Mouse (Mus musculus) myocyte (in vitro differentiated cells): ENCODE results near the gene Samhd1. TPM values are rescaled to one million over a fixed set of nuclear protein-coding genes. Genes with fewer than 3 reads are reported as not detected.

Source experiments
- H3K27me3 ChIP-seq: one replicate; pipeline ENCODE4 v1.6.1; 2011; ENCODE audit not compliant: control insufficient read depth, insufficient read depth, insufficient read length
- H3K36me3 ChIP-seq: one replicate; pipeline ENCODE4 v1.6.1; 2011; ENCODE audit not compliant: control insufficient read depth, insufficient read depth
- H3K4me2 ChIP-seq: one replicate; pipeline ENCODE4 v1.6.1; 2011; ENCODE audit warnings: low read depth, control low read depth
- H3K4me3 ChIP-seq: one replicate; pipeline ENCODE4 v1.5.1; 2011; ENCODE audit warnings: mild to moderate bottlenecking, control low read depth, moderate library complexity
- H3K79me2 ChIP-seq: one replicate; pipeline ENCODE4 v1.6.1; 2011; ENCODE audit not compliant: control insufficient read depth, insufficient read depth
- H3ac ChIP-seq: one replicate; pipeline ENCODE4 v1.6.1; 2011; ENCODE audit not compliant: control insufficient read depth, insufficient read length
- CEBPB ChIP-seq: IDR thresholded peaks from 2 replicates; pipeline ENCODE4 v1.6.1; 2011; ENCODE audit warnings: mild to moderate bottlenecking, moderate library complexity; ENCODE audit not compliant: poor library complexity, insufficient read depth, severe bottlenecking
- E2F4 ChIP-seq: IDR thresholded peaks from one replicate; pipeline ENCODE4 v1.6.1; 2011; ENCODE audit warnings: mild to moderate bottlenecking, control low read depth, moderate library complexity; ENCODE audit not compliant: insufficient read depth
- MAX ChIP-seq: IDR thresholded peaks from one replicate; pipeline ENCODE4 v1.6.1; 2011; ENCODE audit warnings: low read depth, mild to moderate bottlenecking, control low read depth
- MYOD1 ChIP-seq, 3 experiments: IDR thresholded peaks; one replicate each; pipeline ENCODE4 v1.6.1; 2011; ENCODE audit warnings: control low read depth in 2 of 3, low read depth in 2 of 3, mild to moderate bottlenecking in 2 of 3, moderate library complexity in 1 of 3; ENCODE audit not compliant: insufficient read length in 2 of 3, control insufficient read depth in 1 of 3
- MYOG ChIP-seq, 3 experiments: IDR thresholded peaks; one replicate each; pipeline ENCODE4 v1.6.1; 2011; ENCODE audit warnings: control low read depth in 2 of 3, low read depth in 2 of 3, mild to moderate bottlenecking in 2 of 3; ENCODE audit not compliant: insufficient read length in 2 of 3, control insufficient read depth in 1 of 3, insufficient read depth in 1 of 3
- POLR2A ChIP-seq: IDR thresholded peaks from one replicate; pipeline ENCODE4 v1.6.1; 2011; ENCODE audit warnings: low read depth, mild to moderate bottlenecking, control low read depth, moderate library complexity; ENCODE audit not compliant: insufficient read length
- POLR2AphosphoS2 ChIP-seq: IDR thresholded peaks from one replicate; pipeline ENCODE4 v1.6.1; 2011; ENCODE audit warnings: low read depth, control low read depth; ENCODE audit not compliant: insufficient read length
- REST ChIP-seq: IDR thresholded peaks from one replicate; pipeline ENCODE4 v1.6.1; 2011; ENCODE audit warnings: mild to moderate bottlenecking, control low read depth, moderate library complexity; ENCODE audit not compliant: insufficient read depth, insufficient read length
- SRF ChIP-seq: IDR thresholded peaks from one replicate; pipeline ENCODE4 v1.6.1; 2011; ENCODE audit warnings: low read depth; ENCODE audit not compliant: control insufficient read depth, insufficient read length
- TCF12 ChIP-seq: IDR thresholded peaks from one replicate; pipeline ENCODE4 v1.6.1; 2011; ENCODE audit warnings: mild to moderate bottlenecking, control low read depth; ENCODE audit not compliant: poor library complexity, insufficient read depth, severe bottlenecking
- TCF3 ChIP-seq: IDR thresholded peaks from one replicate; pipeline ENCODE4 v1.6.1; 2011; ENCODE audit warnings: low read depth, control low read depth; ENCODE audit not compliant: insufficient read length
- USF1 ChIP-seq: IDR thresholded peaks from one replicate; pipeline ENCODE4 v1.6.1; 2011; ENCODE audit warnings: low read depth, mild to moderate bottlenecking, control low read depth, moderate library complexity
- polyA plus RNA-seq: library from polyadenylated mRNA; unstranded; fragments of >200 nt; fragmentation: generic; extraction: Trizol; gene quantifications from one replicate; pipeline ENCODE4 v1.2.1, GENCODE M21; 2012; ENCODE audit warnings: missing spikeins

The Samhd1 gene
- polyA plus RNA-seq, 1 experiment, result 14.0 TPM

DNA sequence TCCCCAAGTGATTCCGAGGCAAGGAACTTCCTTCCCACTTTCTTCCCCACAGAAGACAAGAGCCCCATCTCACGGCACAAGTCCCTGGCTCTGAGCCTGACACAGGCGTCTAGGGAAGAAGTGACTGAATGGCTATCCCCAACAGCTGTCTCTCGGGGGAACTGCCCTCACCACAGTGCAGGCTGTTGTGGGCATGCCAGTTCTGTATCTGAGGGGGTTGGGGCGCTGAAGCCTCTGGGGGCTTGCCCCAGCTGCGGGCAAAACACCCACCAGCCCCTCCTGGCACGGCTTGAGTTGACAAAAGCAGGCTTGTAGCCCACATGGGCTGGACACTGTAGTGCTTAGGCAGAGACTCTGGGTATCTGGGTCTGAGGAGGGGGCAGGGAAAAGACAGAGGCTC lies 70.9 kb downstream of the Samhd1 start:
- peaks cover 11% of the 10 kb centered on the region for H3K36me3 ChIP-seq
- no peak overlapping the region for H3ac ChIP-seq
- H3K79me2 ChIP-seq, result peaks cover 81% of the 10 kb centered on the region
- no peaks in the 10 kb centered on the region for H3K27me3 ChIP-seq
- no peak overlapping the region for H3K4me3 ChIP-seq
- peak overlapping the region; percentile 62 for H3K4me2 ChIP-seq
- TF ChIP-seq USF1, result no peak
- TF ChIP-seq TCF12, result peak; percentile 51
- no peak for TF ChIP-seq POLR2A
- no peak for TF ChIP-seq CEBPB
- TF ChIP-seq MAX, result no peak
- TF ChIP-seq MYOG (IDR thresholded peaks at IDR 0.05; ENCODE audit: control insufficient read depth in 1 of 3, insufficient read depth in 1 of 3, insufficient read length in 2 of 3, low read depth in 2 of 3), result peak; percentile 80 to 95 (median 93)
- peak; percentile 6 to 93 (median 83) for TF ChIP-seq MYOD1 (IDR thresholded peaks at IDR 0.05; ENCODE audit: control insufficient read depth in 1 of 3, insufficient read length in 2 of 3, low read depth in 2 of 3)
- no peak for TF ChIP-seq SRF
- TF ChIP-seq E2F4, result no peak
- TF ChIP-seq POLR2AphosphoS2, result no peak
- peak; percentile 35 for TF ChIP-seq TCF3
- no peak for TF ChIP-seq REST

DNA sequence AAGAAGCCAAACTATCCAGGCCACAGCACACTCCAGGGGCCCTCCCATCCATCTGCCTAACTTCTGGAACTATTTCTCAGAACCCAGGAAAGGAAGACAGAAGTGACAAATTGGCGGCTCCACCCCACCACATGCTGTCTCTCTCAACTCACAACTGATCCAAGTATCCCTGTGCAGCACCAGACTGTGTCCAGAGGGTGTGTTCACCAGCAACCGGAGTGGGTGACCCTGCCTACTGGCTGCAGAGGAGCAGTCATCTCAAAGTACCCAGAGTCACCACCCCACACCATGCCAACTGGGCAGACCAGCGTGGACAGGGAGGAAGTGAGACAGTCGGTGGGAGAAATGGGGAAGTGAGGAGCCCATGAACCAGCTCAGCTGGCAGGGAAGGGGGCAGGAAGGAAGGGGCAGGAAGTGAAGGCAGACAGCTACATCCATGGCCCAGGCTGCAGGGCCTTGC lies 71.8 kb downstream of the Samhd1 start:
- H3K4me3 ChIP-seq, result no peak overlapping the region
- peaks cover 11% of the 10 kb centered on the region for H3K36me3 ChIP-seq
- H3K4me2 ChIP-seq, result peak overlapping the region; percentile 62
- TF ChIP-seq E2F4 (no peak), MAX (no peak), SRF (no peak), TCF12 (no peak), USF1 (no peak), POLR2A (no peak), CEBPB (no peak), TCF3 (no peak), REST (no peak), MYOG (IDR thresholded peaks at IDR 0.05; ENCODE audit: control insufficient read depth in 1 of 3, insufficient read depth in 1 of 3, insufficient read length in 2 of 3, low read depth in 2 of 3) (no peak), POLR2AphosphoS2 (no peak), MYOD1 (IDR thresholded peaks at IDR 0.05; ENCODE audit: control insufficient read depth in 1 of 3, insufficient read length in 2 of 3, low read depth in 2 of 3) (no peak)
- H3K27me3 ChIP-seq, result no peaks in the 10 kb centered on the region
- no peak overlapping the region for H3ac ChIP-seq
- peaks cover 74% of the 10 kb centered on the region for H3K79me2 ChIP-seq

DNA sequence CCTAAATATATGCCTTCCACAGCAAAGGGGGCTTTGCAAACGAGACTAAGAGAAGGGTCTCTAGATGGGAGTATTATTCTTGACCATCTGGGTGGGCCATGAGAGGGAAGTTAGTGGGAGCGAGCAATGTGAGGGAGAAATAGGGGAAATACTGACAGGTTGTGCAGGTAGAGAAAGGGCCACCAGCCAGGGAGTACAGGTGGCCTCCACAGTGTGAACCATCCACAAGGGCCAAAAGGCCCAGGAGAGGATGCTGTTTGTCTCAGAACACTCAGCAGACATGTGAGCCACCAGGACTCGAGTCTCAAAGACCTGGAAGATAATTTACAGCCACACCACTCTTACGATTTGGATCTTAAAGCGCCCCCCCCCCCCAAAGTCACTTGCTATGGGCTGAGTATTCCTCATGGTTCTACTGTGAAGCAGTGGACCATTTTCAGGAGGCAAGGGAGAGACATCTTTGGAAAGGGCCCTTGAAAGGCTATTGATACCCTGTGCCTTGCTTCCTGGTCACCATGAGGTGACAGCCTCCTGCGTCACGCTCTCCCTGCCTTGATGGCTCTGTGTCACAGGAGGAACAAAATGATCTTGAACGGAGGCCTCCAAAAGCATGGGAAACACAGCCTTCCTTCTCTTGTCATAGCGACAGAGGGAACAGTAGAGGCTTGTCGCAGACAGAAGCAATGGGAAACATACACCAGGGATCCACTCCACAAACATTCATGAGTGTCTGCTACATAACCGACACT lies 74.3 kb downstream of the Samhd1 start:
- peaks cover 11% of the 10 kb centered on the region for H3K36me3 ChIP-seq
- no peak overlapping the region for H3ac ChIP-seq
- peaks cover 59% of the 10 kb centered on the region for H3K79me2 ChIP-seq
- TF ChIP-seq POLR2A (no peak), POLR2AphosphoS2 (no peak), TCF3 (no peak), REST (no peak), E2F4 (no peak), MYOD1 (IDR thresholded peaks at IDR 0.05; ENCODE audit: control insufficient read depth in 1 of 3, insufficient read length in 2 of 3, low read depth in 2 of 3) (no peak), MYOG (IDR thresholded peaks at IDR 0.05; ENCODE audit: control insufficient read depth in 1 of 3, insufficient read depth in 1 of 3, insufficient read length in 2 of 3, low read depth in 2 of 3) (no peak), MAX (no peak), USF1 (no peak)
- H3K4me2 ChIP-seq, result no peak overlapping the region
- no peaks in the 10 kb centered on the region for H3K27me3 ChIP-seq
- no peak overlapping the region for H3K4me3 ChIP-seq

DNA sequence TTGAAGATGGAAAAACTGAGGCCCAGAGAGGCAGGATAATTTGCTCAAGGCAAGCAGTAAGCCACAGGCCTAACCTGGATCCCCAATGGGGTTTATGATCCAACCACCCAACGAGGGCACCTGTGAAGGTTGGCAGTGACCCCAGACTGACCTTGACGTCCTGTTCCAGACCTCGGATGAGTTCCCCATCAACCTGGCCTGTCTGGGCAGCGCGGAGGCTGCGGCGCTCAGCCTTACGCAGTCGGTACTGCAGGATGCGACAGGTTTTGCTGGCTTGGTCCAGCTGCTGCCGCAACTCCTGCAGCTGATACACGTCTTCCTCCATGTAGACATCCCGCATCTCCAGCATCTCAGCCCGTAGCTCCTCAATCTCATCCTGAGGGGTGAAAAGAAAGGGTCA lies 75.0 kb downstream of the Samhd1 start:
- Histone ChIP-seq H3ac (no peak overlapping the region), H3K27me3 (no peaks in the 10 kb centered on the region), H3K36me3 (peaks cover 11% of the 10 kb centered on the region), H3K4me2 (no peak overlapping the region), H3K4me3 (no peak overlapping the region), H3K79me2 (peaks cover 52% of the 10 kb centered on the region)
- TF ChIP-seq CEBPB (no peak), TCF12 (no peak), USF1 (no peak), POLR2AphosphoS2 (no peak), TCF3 (no peak), POLR2A (no peak), MAX (no peak), MYOD1 (IDR thresholded peaks at IDR 0.05; ENCODE audit: control insufficient read depth in 1 of 3, insufficient read length in 2 of 3, low read depth in 2 of 3) (no peak), E2F4 (no peak), SRF (no peak), REST (no peak), MYOG (IDR thresholded peaks at IDR 0.05; ENCODE audit: control insufficient read depth in 1 of 3, insufficient read depth in 1 of 3, insufficient read length in 2 of 3, low read depth in 2 of 3) (no peak)
